Mouse (Mus musculus) MEL (cell line): ENCODE measurements around the gene Zdhhc13. TPM values are rescaled to one million over a fixed set of nuclear protein-coding genes. Genes with fewer than 3 reads are reported as not detected.

Experiments used
- DNase-seq: peaks from one replicate; pipeline ENCODE4 v3.0.0; 2011; ENCODE audit warnings: low read depth, low spot score
- H3K27ac ChIP-seq: 2 replicates; pipeline ENCODE4 v1.5.1; 2012; ENCODE audit warnings: low read depth, mild to moderate bottlenecking, control low read depth, low read length, moderate library complexity; ENCODE audit not compliant: control insufficient read depth
- H3K27me3 ChIP-seq, 2 experiments: fragments of 150-350 bp in 1 of 2; sonication (generic) in 1 of 2; 2 replicates each; pipeline ENCODE4 v1.6.1; 2012; ENCODE audit warnings: low read length in 2 of 2, mild to moderate bottlenecking in 2 of 2, improper control_type of control experiment in 1 of 2, moderate library complexity in 1 of 2; ENCODE audit not compliant: insufficient read depth in 2 of 2, control insufficient read depth in 1 of 2
- H3K36me3 ChIP-seq, 2 experiments: 2 replicates each; pipeline ENCODE4 v1.6.1; 2012 to 2014; ENCODE audit warnings: low read length in 2 of 2, improper control_type of control experiment in 1 of 2, inconsistent platforms in 1 of 2, mild to moderate bottlenecking in 1 of 2; ENCODE audit not compliant: insufficient read depth in 2 of 2, control insufficient read depth in 1 of 2
- H3K4me1 ChIP-seq, 2 experiments: fragments of 150-350 bp in 1 of 2; sonication (generic) in 1 of 2; 2 replicates each; pipeline ENCODE4 v1.6.1; 2012; ENCODE audit warnings: low read length in 2 of 2, improper control_type of control experiment in 1 of 2, mild to moderate bottlenecking in 1 of 2; ENCODE audit not compliant: insufficient read depth in 2 of 2, control insufficient read depth in 1 of 2
- H3K4me3 ChIP-seq, 2 experiments: fragments of 150-350 bp in 1 of 2; sonication (generic) in 1 of 2; 2 replicates each; pipeline ENCODE4 v1.5.1; 2012; ENCODE audit warnings: low read depth in 2 of 2, low read length in 2 of 2, mild to moderate bottlenecking in 2 of 2, moderate library complexity in 2 of 2, control low read depth in 1 of 2, improper control_type of control experiment in 1 of 2; ENCODE audit not compliant: control insufficient read depth in 1 of 2, insufficient read depth in 1 of 2
- H3K79me2 ChIP-seq: 2 replicates; pipeline ENCODE4 v1.6.1; 2012; ENCODE audit warnings: mild to moderate bottlenecking, low read length, moderate library complexity; ENCODE audit not compliant: control insufficient read depth, poor library complexity, insufficient read depth
- H3K9ac ChIP-seq: 2 replicates; pipeline ENCODE4 v1.6.1; 2012; ENCODE audit warnings: low read depth, mild to moderate bottlenecking, control low read depth, low read length, moderate library complexity; ENCODE audit not compliant: control insufficient read depth, poor library complexity, severe bottlenecking
- H3K9me3 ChIP-seq: fragments of 150-350 bp; sonication (generic); replicated peaks from 2 replicates; pipeline ENCODE4 v1.6.1; 2012; ENCODE audit warnings: mild to moderate bottlenecking, low read length, improper control_type of control experiment, moderate library complexity; ENCODE audit not compliant: insufficient read depth
- BHLHE40 ChIP-seq: IDR thresholded peaks from 2 replicates; pipeline ENCODE4 v1.6.1; 2012; ENCODE audit warnings: low read depth, mild to moderate bottlenecking, inconsistent platforms, low read length, improper control_type of control experiment, borderline replicate concordance
- CHD2 ChIP-seq: IDR thresholded peaks from 2 replicates; pipeline ENCODE4 v1.6.1; 2011; ENCODE audit warnings: low read length, improper control_type of control experiment
- CTCF ChIP-seq, 3 experiments: IDR thresholded peaks in 2 of 3; conservative IDR thresholded peaks in 1 of 3; 2 replicates each; pipeline ENCODE4 v1.5.1; 2011 to 2012; ENCODE audit warnings: low read length in 3 of 3, low read depth in 2 of 3, mild to moderate bottlenecking in 2 of 3, improper control_type of control experiment in 1 of 3, inconsistent platforms in 1 of 3, mixed read lengths in 1 of 3, moderate library complexity in 1 of 3; ENCODE audit not compliant: control insufficient read depth in 1 of 3, insufficient read depth in 1 of 3, poor library complexity in 1 of 3, severe bottlenecking in 1 of 3
- E2F4 ChIP-seq: IDR thresholded peaks from 2 replicates; pipeline ENCODE4 v1.6.1; 2011; ENCODE audit warnings: low read depth, low read length, improper control_type of control experiment, borderline replicate concordance
- ELF1 ChIP-seq: IDR thresholded peaks from 2 replicates; pipeline ENCODE4 v1.6.1; 2014; ENCODE audit warnings: low read depth, mild to moderate bottlenecking, inconsistent platforms, low read length, improper control_type of control experiment, moderate library complexity
- EP300 ChIP-seq, 2 experiments: IDR thresholded peaks; 2 replicates each; pipeline ENCODE4 v1.6.1; 2011; ENCODE audit warnings: improper control_type of control experiment in 2 of 2, low read length in 2 of 2, low read depth in 1 of 2, mild to moderate bottlenecking in 1 of 2
- ETS1 ChIP-seq: IDR thresholded peaks from 2 replicates; pipeline ENCODE4 v1.6.1; 2012; ENCODE audit warnings: low read depth, mild to moderate bottlenecking, inconsistent platforms, low read length, improper control_type of control experiment, moderate library complexity
- GATA1 ChIP-seq: IDR thresholded peaks from 2 replicates; pipeline ENCODE4 v1.6.1; 2011; ENCODE audit warnings: low read depth, low read length, improper control_type of control experiment
- JUND ChIP-seq: IDR thresholded peaks from 2 replicates; pipeline ENCODE4 v1.6.1; 2011; ENCODE audit warnings: low read depth, mild to moderate bottlenecking, improper control_type of control experiment, low read length
- MAZ ChIP-seq: IDR thresholded peaks from 2 replicates; pipeline ENCODE4 v1.6.1; 2012; ENCODE audit warnings: low read depth, mild to moderate bottlenecking, inconsistent platforms, low read length, improper control_type of control experiment
- MEF2A ChIP-seq: IDR thresholded peaks from 2 replicates; pipeline ENCODE4 v1.6.1; 2014; ENCODE audit warnings: low read depth, mild to moderate bottlenecking, inconsistent platforms, low read length, improper control_type of control experiment; ENCODE audit not compliant: poor library complexity, insufficient replicate concordance, severe bottlenecking; ENCODE audit errors: extremely low read depth
- MXI1 ChIP-seq: IDR thresholded peaks from 2 replicates; pipeline ENCODE4 v1.6.1; 2011; ENCODE audit warnings: mild to moderate bottlenecking, low read depth, low read length, improper control_type of control experiment
- MYB ChIP-seq: IDR thresholded peaks from 2 replicates; pipeline ENCODE4 v1.6.1; 2011; ENCODE audit warnings: mild to moderate bottlenecking, low read depth, low read length, improper control_type of control experiment
- MYC ChIP-seq: IDR thresholded peaks from 2 replicates; pipeline ENCODE4 v1.6.1; 2011; ENCODE audit warnings: low read depth, mild to moderate bottlenecking, low read length, improper control_type of control experiment, moderate library complexity
- NELFE ChIP-seq: IDR thresholded peaks from 2 replicates; pipeline ENCODE4 v1.6.1; 2011; ENCODE audit warnings: low read depth, low read length, improper control_type of control experiment
- POLR2A ChIP-seq, 2 experiments: IDR thresholded peaks; 2 replicates each; pipeline ENCODE4 v1.6.1; 2011 to 2012; ENCODE audit warnings: low read length in 2 of 2, mild to moderate bottlenecking in 2 of 2, control low read depth in 1 of 2, improper control_type of control experiment in 1 of 2, low read depth in 1 of 2, moderate library complexity in 1 of 2; ENCODE audit not compliant: control insufficient read depth in 1 of 2, insufficient read depth in 1 of 2, poor library complexity in 1 of 2
- POLR2AphosphoS5 ChIP-seq: IDR thresholded peaks from 2 replicates; pipeline ENCODE4 v1.6.1; 2012; ENCODE audit warnings: low read depth, borderline replicate concordance, mild to moderate bottlenecking, inconsistent platforms, low read length, moderate library complexity, mixed read lengths
- RAD21 ChIP-seq: IDR thresholded peaks from 2 replicates; pipeline ENCODE4 v1.6.1; 2011; ENCODE audit warnings: mild to moderate bottlenecking, low read depth, low read length, improper control_type of control experiment
- RCOR1 ChIP-seq: IDR thresholded peaks from 2 replicates; pipeline ENCODE4 v1.6.1; 2012; ENCODE audit warnings: low read depth, mild to moderate bottlenecking, inconsistent platforms, low read length, improper control_type of control experiment
- SIN3A ChIP-seq: IDR thresholded peaks from 2 replicates; pipeline ENCODE4 v1.6.1; 2012; ENCODE audit warnings: low read length, improper control_type of control experiment, inconsistent platforms
- SMC3 ChIP-seq: IDR thresholded peaks from 2 replicates; pipeline ENCODE4 v1.6.1; 2011; ENCODE audit warnings: low read depth, low read length, improper control_type of control experiment
- TAL1 ChIP-seq: IDR thresholded peaks from 2 replicates; pipeline ENCODE4 v1.6.1; 2012; ENCODE audit warnings: mild to moderate bottlenecking, inconsistent platforms, low read length, moderate library complexity, mixed read lengths
- TBP ChIP-seq: IDR thresholded peaks from 2 replicates; pipeline ENCODE4 v1.8.0; 2011; ENCODE audit warnings: low read depth, low read length, improper control_type of control experiment
- TCF12 ChIP-seq: IDR thresholded peaks from 2 replicates; pipeline ENCODE4 v1.6.1; 2014; ENCODE audit warnings: low read depth, mild to moderate bottlenecking, inconsistent platforms, low read length, improper control_type of control experiment, moderate library complexity
- USF1 ChIP-seq: IDR thresholded peaks from 2 replicates; pipeline ENCODE4 v1.6.1; 2014; ENCODE audit warnings: low read depth, mild to moderate bottlenecking, inconsistent platforms, low read length, improper control_type of control experiment, moderate library complexity
- USF2 ChIP-seq, 2 experiments: IDR thresholded peaks; 2 replicates each; pipeline ENCODE4 v1.6.1; 2011 to 2012; ENCODE audit warnings: improper control_type of control experiment in 2 of 2, low read length in 2 of 2, borderline replicate concordance in 1 of 2, inconsistent platforms in 1 of 2, low read depth in 1 of 2, mild to moderate bottlenecking in 1 of 2; ENCODE audit not compliant: insufficient read depth in 1 of 2
- ZC3H11A ChIP-seq: IDR thresholded peaks from 2 replicates; pipeline ENCODE4 v1.6.1; 2012; ENCODE audit warnings: low read depth, mild to moderate bottlenecking, inconsistent platforms, low read length, improper control_type of control experiment
- ZMIZ1 ChIP-seq: IDR thresholded peaks from 2 replicates; pipeline ENCODE4 v1.6.1; 2012; ENCODE audit warnings: low read depth, mild to moderate bottlenecking, inconsistent platforms, low read length, improper control_type of control experiment, moderate library complexity
- polyA plus RNA-seq, 2 experiments: library from polyadenylated mRNA; stranded (reverse) in 1 of 2; unstranded in 1 of 2; fragments of >175 nt in 1 of 2; fragments of >200 nt in 1 of 2; gene quantifications; 2 replicates each; pipeline versions ENCODE4 v1.2.1 to v1.2.4; 2012; ENCODE audit warnings: low replicate concordance in 2 of 2, low read depth in 1 of 2; ENCODE audit not compliant: insufficient read length in 2 of 2, insufficient read depth in 1 of 2, missing spikeins in 1 of 2
- total RNA-seq: library from RNA; depleted of rRNA; stranded (reverse); fragments of 300-350 nt; gene quantifications from 2 replicates; pipeline ENCODE4 v1.2.3, GENCODE M21; 2012

Gene Zdhhc13
- total and polyA plus RNA-seq, 3 experiments: 32.8 to 46.1 TPM; not detected in 1

GRCm38 (mm10) chr7:48788348-48788747 is 455 bp upstream of the Zdhhc13 start:
- H3K27ac ChIP-seq: peak overlapping the region; percentile 36

GRCm38 (mm10) chr7:48790117-48790516 is 1.3 kb downstream of the Zdhhc13 start:
- no peaks in the 10 kb centered on the region for H3K9me3 ChIP-seq
- DNase-seq: peak; percentile 81
- H3K9ac ChIP-seq: peak overlapping the region; percentile 86
- peak overlapping the region; percentile 41 for H3K27ac ChIP-seq
- H3K4me1 ChIP-seq: peaks cover 13 to 16% of the 10 kb centered on the region in 2 experiments
- H3K4me3 ChIP-seq: peak overlapping the region; percentile 8 to 98
- no peaks in the 10 kb centered on the region for H3K27me3 ChIP-seq
- H3K36me3 ChIP-seq: peaks cover 7 to 29% of the 10 kb centered on the region in 2 experiments
- peaks cover 19% of the 10 kb centered on the region for H3K79me2 ChIP-seq
- TF ChIP-seq USF2 (IDR thresholded peaks at IDR 0.05; ENCODE audit: borderline replicate concordance in 1 of 2, insufficient read depth in 1 of 2, low read depth in 1 of 2, low read length in 2 of 2) (no peak), ZC3H11A (no peak), TAL1 (no peak), POLR2A (IDR thresholded peaks at IDR 0.05; ENCODE audit: control insufficient read depth in 1 of 2, insufficient read depth in 1 of 2, low read depth in 1 of 2, low read length in 2 of 2, poor library complexity in 1 of 2) (no peak), MYC (0 out of 2 replicates have a peak, but pooled peaks have one; percentile 30), USF1 (no peak), EP300 (IDR thresholded peaks at IDR 0.05; ENCODE audit: low read depth in 1 of 2, low read length in 2 of 2) (peak; percentile 55 to 71; a peak in 3 of 4 replicates), POLR2AphosphoS5 (no peak), TBP (0 out of 2 replicates have a peak, but pooled peaks have one; percentile 39), SIN3A (peak; percentile 93), ZMIZ1 (no peak), E2F4 (no peak), TCF12 (peak; percentile 60), MEF2A (no peak), MAZ (0 out of 2 replicates have a peak, but pooled peaks have one; percentile 38), MYB (no peak), MXI1 (peak; percentile 67; the same call in 1 of the 2 replicates), RCOR1 (peak; percentile 75), ELF1 (no peak), GATA1 (peak; percentile 80), SMC3 (no peak), RAD21 (no peak), JUND (no peak), ETS1 (peak; percentile 79), NELFE (no peak), CTCF (IDR thresholded peaks at IDR 0.05 in 2 of 3, conservative IDR thresholded peaks at IDR 0.05 in 1 of 3; ENCODE audit: control insufficient read depth in 1 of 3, insufficient read depth in 1 of 3, low read depth in 2 of 3, low read length in 3 of 3, poor library complexity in 1 of 3, severe bottlenecking in 1 of 3) (no peak), CHD2 (no peak)
- TF ChIP-seq, all 39 proteins: peak for 10

More at GRCm38 (mm10) chr7:48788348-48788747, 455 bp upstream of the Zdhhc13 start:
- peak overlapping the region; percentile 48 to 65 for H3K4me3 ChIP-seq
- H3K9me3 ChIP-seq: no peaks in the 10 kb centered on the region
- peaks cover 16% of the 10 kb centered on the region for H3K79me2 ChIP-seq
- peaks cover 13 to 16% of the 10 kb centered on the region in 2 experiments for H3K4me1 ChIP-seq
- DNase-seq: peak; percentile 68
- no peaks in the 10 kb centered on the region for H3K27me3 ChIP-seq
- H3K9ac ChIP-seq: peak overlapping the region; percentile 60
- TF ChIP-seq USF1: peak; percentile 46; the same call in 1 of the 2 replicates
- no peak for TF ChIP-seq NELFE
- TF ChIP-seq BHLHE40: no peak
- H3K36me3 ChIP-seq: peaks cover 7 to 29% of the 10 kb centered on the region in 2 experiments
